Mouse (Mus musculus): ENCODE measurements around the gene Slc38a4.

- no peak for TF ChIP-seq CTCF (IDR thresholded peaks at IDR 0.05; ENCODE audit: low read depth, low read length)
- no peak for TF ChIP-seq POLR2AphosphoS5 (IDR thresholded peaks at IDR 0.05; ENCODE audit: insufficient replicate concordance, low read depth, low read length)
Observed at GRCm38 (mm10) chr15:97104048-97104447, 48.3 kb upstream of the Slc38a4 start.

Data from G1E (cell line).